Mouse (Mus musculus): Measurements from ENCODE around the gene B3gnt8.

B3gnt8 gene

DNA sequence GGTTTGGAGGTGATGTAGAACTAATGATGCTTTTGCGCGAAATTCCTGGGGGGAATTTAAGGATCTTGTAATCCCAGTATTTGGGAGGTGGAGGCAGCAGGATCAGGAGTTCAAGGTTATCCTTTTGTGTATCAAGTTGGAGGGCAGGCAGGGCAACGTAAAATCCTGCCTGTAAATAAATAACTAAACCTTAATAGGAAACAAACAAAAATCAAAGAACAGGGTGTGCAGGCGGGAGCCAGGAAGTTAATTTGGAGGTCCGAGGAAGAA, 6.8 kb upstream of the B3gnt8 start:
- DNase-seq, result no peak

- DNase-seq, result no peak
These were observed 6.4 kb upstream of the B3gnt8 start for GRCm38 (mm10) chr7:25620101-25620500.

DNA sequence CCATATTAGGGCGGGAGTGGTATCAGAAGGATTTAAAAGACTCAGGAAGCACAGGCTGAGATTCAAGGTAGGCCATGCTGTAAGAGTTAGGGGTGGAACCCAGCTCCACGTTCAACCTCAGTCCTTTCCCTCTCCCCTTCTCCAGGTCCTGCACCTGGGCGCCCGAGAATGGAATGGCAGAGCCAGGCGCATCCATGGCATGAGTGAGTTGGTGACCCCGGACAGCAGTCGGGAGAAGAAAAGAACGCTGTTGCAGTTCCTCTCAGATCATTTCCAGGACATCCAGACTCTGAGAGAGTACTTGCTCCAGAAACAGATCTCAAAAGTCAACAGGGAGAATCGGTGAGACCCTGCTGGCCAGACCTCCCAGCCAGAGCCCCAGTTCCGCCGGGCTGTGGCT, 5.7 kb upstream of the B3gnt8 start:
- no peak for DNase-seq

DNA sequence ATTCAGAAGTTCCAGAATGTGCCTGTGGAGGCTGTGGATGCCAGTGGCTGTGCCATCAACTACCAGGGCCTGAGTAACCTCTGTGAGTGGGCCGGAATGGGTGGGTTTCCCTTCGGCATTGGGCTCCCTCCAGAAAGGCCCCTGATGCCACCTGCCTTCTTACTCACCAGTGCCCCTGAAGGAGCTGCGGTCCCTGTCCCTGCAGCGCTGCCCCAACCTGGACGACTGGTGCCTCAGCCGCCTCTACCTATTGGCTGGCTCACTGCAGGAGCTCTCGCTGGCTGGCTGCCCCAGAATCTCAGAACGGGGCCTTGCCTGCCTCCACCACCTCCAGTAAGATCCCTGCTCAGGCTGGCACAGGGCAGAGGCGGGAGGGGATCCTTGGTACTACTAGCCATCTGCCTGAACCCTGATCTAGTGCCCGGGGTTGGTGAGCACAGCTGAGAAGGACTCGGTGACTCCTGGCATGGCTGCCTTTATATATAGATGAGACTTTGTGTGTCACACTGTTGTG, 2.5 kb upstream of the B3gnt8 start:
- no peak for DNase-seq

DNA sequence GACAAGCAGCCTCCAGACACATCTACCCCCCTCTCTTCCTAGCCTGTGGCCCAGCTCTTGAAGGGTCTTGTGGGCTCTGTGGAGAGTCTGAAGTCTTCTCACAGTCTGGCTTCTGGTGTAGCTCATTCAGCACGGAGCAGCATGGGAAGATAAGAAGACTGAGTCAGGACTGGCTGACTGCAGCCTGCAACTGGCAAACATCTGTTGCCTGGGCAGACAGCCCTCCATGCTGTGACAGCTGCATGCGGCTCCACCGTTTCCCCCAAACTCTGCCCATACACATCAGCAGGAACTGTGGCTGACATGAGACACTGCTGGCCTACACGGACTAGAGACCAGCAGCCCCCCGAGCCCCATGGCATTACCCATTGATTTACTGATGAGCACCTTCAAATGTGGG, 1.6 kb upstream of the B3gnt8 start:
- no peak for DNase-seq

DNA sequence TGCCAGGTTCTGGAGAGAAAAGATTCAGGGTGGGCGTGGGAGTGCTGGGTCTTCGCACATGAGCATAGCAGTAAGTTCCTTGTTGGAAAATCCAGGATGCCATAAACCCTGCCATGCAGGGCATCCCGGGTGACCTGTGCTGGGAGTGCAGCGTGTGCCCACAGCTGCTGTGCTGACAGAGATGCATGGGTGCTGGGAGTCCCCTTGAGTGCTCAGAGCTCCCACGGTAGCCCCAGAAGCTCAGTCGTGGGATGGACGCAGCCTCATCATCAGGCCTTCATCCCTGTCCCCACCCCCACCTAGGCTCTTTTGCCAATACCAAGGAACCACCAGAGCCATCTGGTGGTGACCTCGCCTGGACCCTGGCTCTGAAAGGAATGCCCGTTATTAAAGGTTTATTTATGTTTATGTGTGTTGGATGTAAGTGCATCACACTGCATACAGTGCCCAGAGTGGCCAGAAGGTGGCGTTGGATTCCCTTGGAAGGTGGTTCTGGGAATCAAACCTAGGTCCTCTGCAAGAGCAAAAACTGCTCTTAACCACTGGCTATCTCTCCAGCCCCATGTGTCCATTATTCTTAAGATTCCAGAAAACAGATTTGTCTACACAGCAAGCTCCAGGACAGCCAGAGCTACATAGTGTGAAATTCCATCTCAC, 732 bp upstream of the B3gnt8 start:
- peak in 1 of 2 experiments; percentile 54 for DNase-seq

- DNase-seq, result peak; percentile 58 to 61
These were observed 1.2 kb downstream of the B3gnt8 start for GRCm38 (mm10) chr7:25627431-25628322.

DNA sequence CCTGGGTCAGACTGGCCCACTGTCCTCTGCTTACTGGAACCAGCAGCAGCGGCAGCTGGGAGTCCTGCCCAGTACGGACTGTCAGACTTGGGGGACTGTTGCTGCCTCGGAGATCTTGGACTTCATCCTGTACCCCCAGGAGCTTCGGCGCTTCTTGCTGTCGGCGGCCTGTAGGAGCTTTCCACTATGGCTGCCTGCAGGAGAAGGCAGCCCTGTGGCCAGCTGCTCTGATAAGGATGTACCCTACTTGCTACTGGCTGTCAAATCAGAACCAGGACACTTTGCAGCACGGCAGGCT, 1.8 kb downstream of the B3gnt8 start:
- no peak for DNase-seq

GRCm38 (mm10) chr7:25632679-25633078, 6.2 kb downstream of the B3gnt8 start:
- DNase-seq, result no peak

GRCm38 (mm10) chr7:25636373-25636772, 9.9 kb downstream of the B3gnt8 start:
- no peak for DNase-seq

DNA sequence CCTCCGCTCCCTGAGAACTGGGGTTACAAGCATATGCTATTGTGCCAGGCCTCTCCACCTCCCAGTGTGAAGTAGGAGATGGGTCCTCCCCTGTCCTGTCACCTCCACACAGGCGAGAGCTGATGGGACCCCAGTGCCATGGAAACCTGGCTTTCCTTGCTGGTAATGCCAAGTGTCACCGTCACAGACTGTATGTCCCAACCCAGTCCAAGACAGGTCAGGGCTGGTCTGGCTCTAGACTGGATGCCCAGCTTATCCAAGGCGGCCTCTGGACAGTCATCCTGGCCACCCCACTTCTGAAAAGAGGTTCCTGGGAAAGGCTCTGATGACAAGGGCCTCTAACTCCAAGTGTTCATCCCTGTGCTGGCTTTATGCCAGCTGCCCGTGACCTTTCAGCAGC, 10.6 kb downstream of the B3gnt8 start:
- no peak for DNase-seq

- DNase-seq, result no peak
These were observed 13.3 kb downstream of the B3gnt8 start for GRCm38 (mm10) chr7:25639754-25640153.

- no peak for DNase-seq
These were observed 17.7 kb downstream of the B3gnt8 start for GRCm38 (mm10) chr7:25644136-25644535.

GRCm38 (mm10) chr7:25644631-25645030, 18.2 kb downstream of the B3gnt8 start:
- no peak for DNase-seq

DNA sequence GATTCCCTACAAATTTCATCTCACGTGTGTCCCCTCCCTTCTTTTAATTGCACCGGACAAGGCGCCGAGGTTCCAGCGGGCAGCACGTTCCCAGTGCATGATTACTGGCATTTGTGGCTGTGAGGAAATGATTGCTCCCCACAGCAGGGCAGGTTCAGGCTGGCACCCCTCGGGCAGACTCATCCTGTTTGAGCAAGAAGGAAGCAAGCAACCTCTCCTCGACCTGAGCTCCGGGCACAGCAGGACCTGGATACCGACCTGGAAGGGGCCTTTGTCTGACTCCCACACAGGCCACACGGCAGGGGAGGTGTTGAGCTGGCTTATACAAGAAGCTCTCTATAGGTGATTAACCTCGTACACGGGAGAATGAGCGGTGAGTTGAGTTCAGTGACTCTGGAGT, 18.6 kb downstream of the B3gnt8 start:
- peak; percentile 30 to 45 for DNase-seq

DNA sequence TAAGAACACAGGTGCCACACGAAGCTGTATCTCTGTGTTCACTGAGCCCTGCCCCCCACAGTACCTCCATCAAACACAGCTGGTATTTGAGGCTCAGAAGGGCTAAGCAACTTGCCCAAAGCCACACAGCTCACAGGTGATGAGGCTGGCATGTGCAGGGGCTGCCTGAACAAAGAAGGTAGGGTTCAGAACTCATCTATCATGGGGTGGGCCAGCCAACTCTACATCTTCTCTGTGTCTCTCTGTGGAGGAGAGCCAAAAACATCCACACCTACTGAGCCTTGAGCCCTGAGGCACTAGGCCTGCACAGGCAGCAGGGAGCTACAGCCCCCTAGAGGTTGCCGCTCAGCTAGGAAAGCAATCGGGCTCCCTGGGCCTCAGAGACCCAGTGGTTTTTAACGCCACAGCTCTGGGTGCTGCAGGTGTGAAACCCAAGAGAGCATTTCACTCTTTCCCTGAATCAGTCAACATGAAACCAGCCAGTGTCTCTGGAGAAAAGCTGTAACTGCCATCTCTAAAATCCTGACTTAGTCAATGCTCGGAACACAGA, 21.2 kb downstream of the B3gnt8 start:
- no peak for DNase-seq

DNA sequence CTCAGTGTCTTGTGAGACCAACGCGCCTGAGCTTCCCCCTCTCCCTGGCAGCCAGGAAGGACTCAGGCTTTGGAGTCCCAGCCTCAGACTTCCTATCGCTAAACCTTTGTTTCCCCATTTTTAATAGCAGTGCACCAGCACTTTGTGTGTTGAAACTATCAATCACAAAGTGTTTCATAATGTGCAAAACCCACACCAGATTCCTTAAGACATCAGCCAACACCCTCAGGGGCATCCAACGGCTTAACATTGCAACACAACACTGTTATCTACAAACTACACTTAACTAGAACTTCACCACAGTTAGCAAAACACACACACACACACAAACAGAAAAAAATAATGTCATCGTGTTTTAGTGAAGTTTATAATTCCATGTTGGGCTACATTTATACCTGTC, 23.4 kb downstream of the B3gnt8 start:
- no peak for DNase-seq

- DNase-seq, result no peak
These were observed 24.8 kb downstream of the B3gnt8 start for GRCm38 (mm10) chr7:25651281-25651680.

GRCm38 (mm10) chr7:25652244-25652759, 25.8 kb downstream of the B3gnt8 start:
- no peak for DNase-seq

DNA sequence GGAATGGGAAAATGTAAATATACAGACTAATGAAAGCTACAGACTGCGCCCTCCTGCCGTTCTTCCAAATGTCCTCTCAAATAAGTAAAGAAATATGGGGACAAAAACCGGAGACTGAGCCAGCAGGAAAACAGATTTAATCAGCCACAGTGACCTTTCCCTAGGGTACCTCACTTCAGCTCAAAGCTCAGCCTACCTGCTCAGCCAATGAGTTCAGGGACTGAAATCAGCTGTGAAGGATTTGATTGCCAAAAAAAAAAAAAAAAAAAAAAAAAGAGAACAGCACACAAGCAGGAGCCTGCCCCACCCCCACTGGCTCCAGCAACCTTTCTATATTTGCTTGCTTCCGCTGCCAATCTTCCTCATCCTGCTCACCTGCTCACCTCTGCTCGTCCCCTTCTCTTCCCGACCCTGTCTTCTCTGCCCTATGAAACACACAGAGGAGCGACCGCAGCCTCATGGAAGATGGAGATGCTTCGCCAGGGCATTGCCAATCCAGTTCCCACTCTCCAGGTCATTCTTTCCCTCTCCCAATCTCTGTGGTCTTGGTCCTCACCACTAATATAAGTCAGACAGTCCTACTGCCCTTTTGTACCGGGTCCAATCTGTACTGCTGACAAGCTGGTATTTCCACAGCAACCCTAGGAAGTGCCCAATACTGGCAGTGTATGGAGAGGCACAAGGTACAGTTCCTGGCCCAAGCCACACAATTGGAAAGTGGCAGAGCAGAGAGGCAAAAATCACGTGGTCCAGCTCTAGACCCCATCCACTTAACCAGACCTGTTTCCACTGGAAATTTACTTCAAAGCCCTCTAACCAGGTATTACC, 29.4 kb downstream of the B3gnt8 start:
- DNase-seq, result peak; percentile 67 to 83

GRCm38 (mm10) chr7:25657785-25658184, 31.3 kb downstream of the B3gnt8 start:
- DNase-seq, result no peak

DNA sequence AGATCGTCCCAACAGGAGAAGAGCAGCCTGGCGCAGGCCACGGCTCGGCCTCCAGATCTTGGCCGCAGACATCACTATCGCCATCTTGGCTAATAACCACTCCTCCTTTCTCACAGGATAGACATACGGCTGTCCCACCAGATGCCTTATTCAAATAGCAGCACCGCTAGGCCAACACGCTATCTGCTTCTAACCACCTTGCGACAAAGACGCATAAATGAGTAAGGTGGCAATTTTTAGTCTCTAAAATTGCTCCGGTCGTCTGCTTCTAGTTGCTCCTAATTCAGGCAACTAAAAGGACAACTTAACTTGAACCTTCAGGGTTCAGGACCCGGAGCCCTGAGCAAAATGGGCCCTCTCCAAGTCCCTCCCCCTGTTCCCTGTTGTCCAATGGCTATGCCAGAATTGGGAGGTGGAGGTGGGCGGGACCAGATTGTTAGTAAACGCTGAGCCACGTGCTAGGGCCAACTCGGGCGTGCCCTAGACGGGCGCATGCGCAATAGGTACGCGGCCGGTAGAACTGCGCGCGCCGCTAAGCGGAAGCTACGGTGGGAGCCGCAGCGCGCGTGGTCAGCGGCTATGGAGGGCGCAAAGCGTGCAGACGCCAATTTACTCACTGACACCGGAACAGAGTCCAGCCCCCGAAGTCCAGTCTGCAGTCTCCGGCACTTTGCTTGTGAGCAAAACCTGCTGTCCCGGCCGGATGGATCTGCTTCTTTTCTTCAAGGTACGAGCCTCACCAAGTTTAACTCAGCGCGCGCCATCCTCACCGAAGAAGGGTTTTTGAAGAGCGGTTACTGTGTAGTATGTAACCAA, 32.4 kb downstream of the B3gnt8 start, which contains the start of the genes Bckdha and Exosc5:
Gene Bckdha (minus strand): TSS at position 325 of the 816 bp plus-strand sequence.
Gene Exosc5 (plus strand): TSS at position 508 of the 816 bp plus-strand sequence.
- DNase-seq, result peak; percentile 100
